Mouse (Mus musculus) erythroblast, embryonic 14.5 days (primary cell): ENCODE measurements around the gene Olfm1.

ENCODE experiments used
- GATA1 ChIP-seq: IDR thresholded peaks from 2 replicates; pipeline ENCODE4 v1.6.1; 2012; ENCODE audit warnings: low read length, inconsistent platforms, mixed read lengths
- TAL1 ChIP-seq: IDR thresholded peaks from 3 replicates; pipeline ENCODE4 v1.6.1; 2012; ENCODE audit warnings: low read length, inconsistent platforms, mixed read lengths

DNA sequence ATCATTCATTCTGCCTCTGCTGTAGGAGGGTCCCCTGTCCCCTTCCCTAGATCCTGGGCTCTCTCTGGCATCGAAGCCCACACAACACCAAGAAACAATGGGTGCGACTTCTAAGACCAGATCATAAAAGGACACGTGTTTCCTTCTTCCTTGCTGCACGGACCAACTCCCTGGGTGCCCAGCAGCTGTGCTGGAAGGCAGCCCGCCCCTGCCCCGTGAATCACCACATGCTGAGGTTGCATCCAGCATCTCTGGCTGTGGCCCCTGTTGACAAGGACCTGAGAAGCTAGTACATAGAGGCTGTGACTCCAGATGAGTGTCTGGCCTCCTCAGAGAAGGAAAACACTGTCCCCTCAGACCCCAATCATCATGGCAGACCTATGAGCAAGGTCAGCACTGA, 20.8 kb upstream of the Olfm1 start:
- no peak for TF ChIP-seq TAL1
- TF ChIP-seq GATA1: no peak
